Mouse (Mus musculus): ENCODE results near the gene Serpina3c. TPM values are rescaled to one million over a fixed set of nuclear protein-coding genes. Genes with fewer than 3 reads are reported as not detected.

The Serpina3c gene
- not detected for total RNA-seq (2021)
- long read RNA-seq, experiment 1, partial matches to known transcripts = 0 of 1 reads
- long read RNA-seq, experiment 1, other reads (novel, unspliced or antisense) = 0 of 1 reads
- long read RNA-seq, experiment 2 = 0 reads

DNA sequence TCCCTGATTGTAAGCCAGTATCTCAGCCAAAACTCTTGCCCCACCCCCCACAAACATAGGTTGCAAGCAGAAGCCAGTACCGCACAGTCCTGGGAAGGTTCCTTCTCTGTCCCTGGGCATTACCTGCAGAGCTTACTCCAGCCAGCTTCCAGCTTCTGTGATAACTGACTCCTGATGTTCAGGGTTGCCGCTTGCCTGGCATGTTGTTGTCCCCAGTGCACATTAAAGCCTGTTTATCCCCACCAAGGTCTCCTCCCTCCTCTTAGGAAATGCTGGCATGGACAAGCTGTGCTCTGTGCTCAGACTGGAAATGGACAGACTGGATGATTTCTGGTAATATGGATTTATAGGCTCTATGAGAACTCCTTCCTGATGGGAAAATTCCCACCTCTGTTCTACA, at the start of gene Serpina3c:
Gene Serpina3c, minus strand, starts transcription at position 215 of the 400 bp plus-strand sequence.
- no peak for DNase-seq (ENCODE audit: low spot score in 2 of 2)
- intact Hi-C loops (cut with DNase I) = no loop called here

DNA sequence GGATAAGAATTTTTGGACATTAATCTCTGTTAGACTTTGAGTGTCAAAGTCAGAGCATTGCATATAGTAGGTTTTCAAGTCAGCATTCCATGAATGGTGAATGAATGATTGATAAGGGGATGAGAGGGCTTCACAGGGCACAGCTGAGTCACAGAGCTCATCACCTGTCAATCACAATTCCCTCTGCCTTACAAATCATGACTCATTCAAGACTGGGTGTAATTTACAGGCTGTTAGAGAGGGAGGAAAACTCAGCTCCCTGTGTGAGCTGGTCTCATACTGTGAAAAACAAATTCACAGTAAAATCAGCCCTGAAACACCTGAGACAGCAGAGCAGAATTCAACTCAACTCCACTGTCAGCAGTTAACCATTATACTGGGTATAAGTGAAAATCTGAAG, 37.2 kb upstream of the Serpina3c start:
- DNase-seq (ENCODE audit: low spot score in 2 of 2) = no peak

DNA sequence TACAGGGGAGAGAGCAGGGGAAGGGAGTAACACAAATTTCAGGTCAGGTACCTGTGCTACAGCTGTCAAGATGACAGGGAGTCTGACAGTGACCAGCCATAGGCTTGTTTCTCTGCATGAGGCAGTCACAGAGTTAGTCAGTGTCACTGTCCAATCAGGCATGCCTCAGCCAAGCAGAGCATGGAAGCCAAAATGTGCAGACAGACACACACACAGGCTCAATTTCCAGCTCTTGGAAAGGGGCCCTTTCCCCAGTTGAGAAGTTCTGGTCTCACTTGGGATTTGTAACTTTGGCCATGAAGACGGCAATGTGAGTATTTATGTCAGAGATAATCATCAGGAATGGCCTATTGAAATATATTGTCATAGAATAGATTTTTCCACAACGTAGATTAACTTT, 35.6 kb upstream of the Serpina3c start:
- intact Hi-C loops (cut with DNase I) = no loop called here

More for the DNA sequence above, 37.2 kb upstream of the Serpina3c start:
- intact Hi-C loops (cut with DNase I) = no loop called here

DNA sequence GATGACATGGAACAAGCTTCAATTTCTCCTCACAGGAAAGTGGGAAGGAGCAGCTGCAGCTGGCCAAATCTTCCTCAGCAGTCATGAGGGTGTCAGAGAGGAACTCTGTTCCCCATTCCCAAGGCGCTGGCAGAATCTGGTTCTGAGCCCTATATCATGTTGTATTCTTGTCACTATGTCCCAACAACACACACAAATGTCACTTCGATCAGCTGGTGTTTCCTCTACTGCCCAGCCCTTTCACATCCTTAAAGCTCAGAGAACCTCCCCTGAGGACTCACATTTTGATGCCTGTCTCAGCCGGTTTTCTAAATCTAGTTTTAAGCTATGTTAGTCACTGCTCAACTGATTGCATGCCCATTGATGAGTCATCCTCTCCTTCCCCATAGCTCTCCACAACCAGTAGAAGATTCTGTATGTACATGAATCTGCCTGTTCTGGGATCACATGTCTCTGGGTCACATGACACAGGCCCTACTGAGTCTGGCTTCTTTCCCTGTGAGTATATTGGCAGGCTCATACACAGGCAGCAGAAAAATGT, 32.4 kb upstream of the Serpina3c start:
- peak; percentile 11 to 65 for DNase-seq (ENCODE audit: low spot score in 2 of 2)
- intact Hi-C loops (cut with DNase I) = no loop called here

More for the DNA sequence above, 35.6 kb upstream of the Serpina3c start:
- no peak for DNase-seq (ENCODE audit: low spot score in 2 of 2)

DNA sequence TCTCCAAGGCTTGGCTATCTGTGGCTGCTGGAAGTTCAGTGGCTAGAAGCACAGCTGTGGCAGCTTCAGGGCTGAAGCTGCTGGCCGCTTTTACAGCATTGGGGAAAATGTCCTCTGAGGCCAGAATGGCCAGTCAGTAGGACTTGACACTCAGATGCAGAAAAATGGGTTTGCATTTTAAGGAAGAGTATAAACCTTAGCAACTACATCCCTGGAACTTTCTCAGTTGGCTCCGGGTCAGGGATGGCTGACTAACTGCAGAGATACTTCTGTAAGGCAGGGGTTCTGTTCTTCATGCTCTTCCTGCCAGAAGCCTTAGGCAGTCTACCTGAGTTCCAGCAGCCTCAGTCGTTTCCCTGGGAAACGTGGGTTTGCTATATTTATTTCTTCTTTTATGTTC, 31.4 kb upstream of the Serpina3c start:
- intact Hi-C loops (cut with DNase I) = no loop called here
- no peak for DNase-seq (ENCODE audit: low spot score in 2 of 2)

DNA sequence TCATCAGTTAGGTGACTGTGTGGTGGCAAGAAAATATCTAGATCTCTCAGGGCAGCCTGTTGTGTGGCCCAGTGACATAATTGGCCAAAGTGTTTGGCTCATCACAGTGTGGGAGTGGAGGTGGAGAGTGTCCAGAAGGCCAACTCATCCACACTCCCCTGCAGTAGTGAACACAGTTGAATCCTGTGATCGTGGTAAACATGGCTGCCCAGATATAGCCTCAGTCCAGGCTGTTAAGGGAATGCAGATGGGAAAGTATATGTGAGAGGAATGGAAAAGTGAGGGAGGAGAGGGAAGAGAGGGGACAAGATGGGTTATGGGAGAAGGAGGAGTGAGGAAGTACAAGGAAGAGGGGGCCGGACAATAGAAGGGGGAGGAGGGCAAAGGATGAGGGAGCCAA, 25.3 kb upstream of the Serpina3c start:
- no peak for DNase-seq (ENCODE audit: low spot score in 2 of 2)
- intact Hi-C loops (cut with DNase I) = no loop called here

DNA sequence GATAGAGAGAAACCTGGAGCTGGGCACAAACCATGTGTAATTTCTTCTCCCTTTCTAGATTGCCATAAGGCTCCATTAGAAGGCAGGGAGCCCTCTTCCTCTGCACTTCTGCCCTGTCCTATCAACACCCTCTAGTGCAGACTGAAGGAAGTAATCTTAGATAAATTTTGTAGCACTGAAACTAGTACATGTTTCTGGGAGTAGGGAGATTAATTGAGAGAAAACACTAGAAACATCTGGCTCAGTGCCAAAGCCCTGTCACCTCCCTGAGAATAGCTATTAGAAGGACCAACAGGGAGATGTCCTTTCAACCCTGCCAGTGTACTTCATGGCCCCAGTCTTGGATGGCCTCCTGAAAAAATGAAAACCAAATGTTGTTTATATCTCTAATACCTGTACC, 24.9 kb upstream of the Serpina3c start:
- intact Hi-C loops (cut with DNase I) = no loop called here
- DNase-seq (ENCODE audit: low spot score in 2 of 2) = no peak

DNA sequence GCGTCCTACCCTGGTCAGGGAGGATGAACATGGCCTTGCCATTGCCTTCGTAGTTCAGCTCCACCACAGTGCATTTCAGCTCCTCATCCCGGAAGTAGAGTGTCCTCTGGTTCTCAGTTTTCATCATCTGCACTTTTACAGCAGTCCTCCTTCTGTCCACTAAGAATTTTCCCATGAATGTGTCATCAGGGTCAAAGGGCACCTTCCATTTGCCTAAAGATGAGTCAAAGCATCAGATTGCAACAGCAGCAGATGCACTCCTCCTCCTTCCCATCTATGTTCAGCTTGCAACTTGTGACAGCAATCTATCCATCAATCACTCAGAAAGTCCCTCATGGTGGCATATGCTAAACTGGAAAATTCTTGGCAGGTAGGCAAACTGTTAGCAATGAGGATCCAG, 22.0 kb upstream of the Serpina3c start:
- DNase-seq (ENCODE audit: low spot score in 2 of 2) = no peak
- intact Hi-C loops (cut with DNase I) = no loop called here

DNA sequence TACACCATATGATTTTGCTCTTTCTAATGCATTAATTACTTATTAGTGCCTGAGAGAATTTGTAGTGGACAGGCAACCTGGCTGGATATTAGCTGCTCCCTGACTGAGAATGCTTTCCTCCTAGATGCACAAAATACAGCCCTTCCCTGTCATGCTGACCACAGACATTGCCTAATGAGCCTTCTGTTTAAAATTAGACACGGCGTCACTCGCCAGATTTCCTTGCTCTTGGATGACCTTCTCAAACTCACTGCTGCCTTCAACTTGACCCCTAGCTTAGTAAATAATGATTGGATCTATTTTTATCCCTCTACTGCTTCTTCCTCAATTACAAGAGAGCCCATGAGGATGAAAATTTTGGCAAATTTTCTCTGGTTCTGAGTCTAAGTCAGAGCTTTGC, 21.1 kb upstream of the Serpina3c start:
- DNase-seq (ENCODE audit: low spot score in 2 of 2) = no peak
- intact Hi-C loops (cut with DNase I) = no loop called here

DNA sequence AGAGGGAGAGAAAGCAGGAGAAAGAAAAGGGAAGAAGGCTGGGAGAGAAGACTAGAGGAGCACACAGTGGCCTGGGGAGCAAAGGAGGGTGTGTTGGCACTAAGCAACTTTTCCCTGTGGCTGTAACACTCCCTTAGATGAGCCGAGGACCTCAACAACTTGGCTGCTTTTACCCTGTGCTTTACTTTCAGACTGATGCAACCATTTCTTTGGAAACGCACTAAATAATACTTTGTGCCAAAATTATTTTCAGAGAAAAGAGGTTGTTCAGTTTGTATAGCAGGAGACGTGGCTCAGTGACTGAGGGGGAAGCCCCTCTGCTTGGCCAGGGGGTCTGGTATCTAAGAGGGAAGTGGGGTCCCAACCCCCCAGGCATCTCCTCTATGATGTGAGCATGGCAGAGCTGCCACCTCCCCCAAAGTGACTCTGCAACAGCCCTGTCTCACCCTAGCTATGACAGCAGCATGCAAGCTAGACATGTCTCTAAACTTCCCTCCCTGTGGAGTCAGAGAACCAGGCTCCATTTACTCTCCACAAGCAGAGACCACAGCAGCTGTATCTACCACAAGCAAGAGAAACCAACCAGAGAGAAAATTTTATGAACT, 527 bp downstream of the Serpina3c start:
- no peak for DNase-seq (ENCODE audit: low spot score in 2 of 2)
- intact Hi-C loops (cut with DNase I) = no loop called here

DNA sequence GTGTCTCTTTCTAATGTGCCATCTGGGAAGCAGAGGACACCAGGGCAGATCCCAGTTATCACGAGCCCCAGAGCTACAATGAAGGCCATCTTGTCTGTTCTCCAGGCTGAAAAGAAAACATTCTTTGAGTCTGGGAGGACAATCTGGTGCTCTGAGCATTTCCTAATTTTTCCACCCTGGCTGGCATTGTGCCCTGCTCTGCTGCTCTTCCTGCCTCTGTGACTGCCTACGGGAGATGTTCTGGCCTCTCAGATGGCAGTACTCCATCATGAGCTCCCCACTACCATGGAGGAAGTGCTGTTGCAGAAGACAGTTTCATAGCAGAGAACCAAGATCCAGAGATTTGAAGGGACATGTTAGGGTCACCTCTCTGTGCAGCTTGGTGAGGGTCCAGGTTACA, 1.7 kb downstream of the Serpina3c start:
- DNase-seq (ENCODE audit: low spot score in 2 of 2) = no peak
- intact Hi-C loops (cut with DNase I) = no loop called here

DNA sequence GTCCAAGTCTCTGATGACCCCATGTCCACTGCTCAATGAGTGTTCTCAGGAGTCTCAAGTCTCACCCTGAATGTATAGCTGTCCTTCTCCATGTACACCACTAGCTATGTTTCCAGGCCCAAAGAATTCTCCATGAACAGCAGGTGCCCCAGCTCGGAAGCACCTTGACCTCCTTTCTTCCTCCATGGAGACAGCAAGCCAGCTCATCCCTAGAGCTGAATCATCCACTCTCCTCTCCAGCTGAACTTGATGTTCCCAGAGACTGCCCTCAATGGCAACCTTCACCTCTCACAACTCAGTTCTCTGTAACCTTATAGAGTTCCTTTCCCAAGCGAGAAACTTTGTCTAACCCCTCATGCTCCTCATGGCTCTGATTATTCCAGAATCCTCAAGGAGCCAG, 8.1 kb downstream of the Serpina3c start:
- intact Hi-C loops (cut with DNase I) = no loop called here
- DNase-seq (ENCODE audit: low spot score in 2 of 2) = no peak

DNA sequence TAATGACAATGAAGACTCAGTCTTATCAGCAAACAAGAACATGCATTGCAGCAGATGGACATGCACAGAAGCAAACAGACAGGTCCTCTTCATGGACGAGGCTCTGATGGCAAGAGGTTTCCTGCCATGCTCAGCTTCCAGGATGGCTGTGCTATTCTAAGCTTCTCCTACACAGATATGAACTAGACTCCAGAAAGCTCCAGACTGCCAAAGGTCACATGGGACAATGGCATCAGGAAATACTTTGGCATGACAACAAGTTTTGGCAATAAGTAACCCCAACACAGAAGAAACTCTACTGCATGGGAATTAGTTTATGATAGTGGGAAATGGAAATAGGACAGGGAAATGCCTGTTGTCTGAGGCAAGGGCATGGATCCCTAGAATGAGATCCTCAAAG, 10.4 kb downstream of the Serpina3c start:
- DNase-seq (ENCODE audit: low spot score in 2 of 2) = no peak
- intact Hi-C loops (cut with DNase I) = no loop called here

DNA sequence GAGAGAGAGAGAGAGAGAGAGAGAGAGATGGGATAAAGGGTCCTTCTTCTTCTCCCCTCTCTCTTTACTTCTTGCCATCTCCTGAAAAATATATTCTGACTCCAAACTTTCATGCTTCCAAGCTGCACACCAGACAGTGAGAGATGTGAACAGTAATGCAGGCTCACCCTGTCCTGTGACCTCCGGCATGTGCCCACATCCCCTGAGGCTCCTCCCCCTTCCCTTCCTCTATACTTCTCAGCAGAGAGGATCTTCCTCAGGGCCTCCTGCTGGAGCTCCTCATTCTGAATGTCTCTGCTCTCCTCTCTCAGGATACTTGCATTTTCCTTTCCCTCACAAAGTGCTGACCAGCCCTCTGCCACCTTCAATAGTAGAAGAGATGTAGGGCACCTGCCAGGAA, 11.2 kb downstream of the Serpina3c start:
- intact Hi-C loops (cut with DNase I) = no loop called here
- DNase-seq (ENCODE audit: low spot score in 2 of 2) = no peak

DNA sequence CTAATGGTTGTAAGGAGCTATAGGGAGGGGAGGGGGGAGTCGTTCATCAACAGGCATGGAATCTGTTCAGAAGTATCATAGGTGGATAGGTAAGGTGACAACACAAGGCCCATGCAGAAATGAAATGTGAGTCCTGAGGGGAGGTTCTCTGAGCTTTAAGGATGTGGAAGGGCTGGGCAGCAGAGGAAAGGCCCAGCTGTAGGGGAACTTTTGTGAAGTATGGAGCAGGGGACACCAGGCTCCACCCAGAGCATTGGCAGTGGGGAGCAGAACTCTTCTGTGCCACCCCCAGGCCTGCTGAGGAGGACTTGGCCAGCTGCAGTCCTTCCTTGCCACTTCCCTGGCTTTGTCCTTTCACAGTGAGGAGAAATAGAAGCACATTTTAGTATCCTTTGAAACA, 12.2 kb downstream of the Serpina3c start:
- no peak for DNase-seq (ENCODE audit: low spot score in 2 of 2)
- intact Hi-C loops (cut with DNase I) = no loop called here

DNA sequence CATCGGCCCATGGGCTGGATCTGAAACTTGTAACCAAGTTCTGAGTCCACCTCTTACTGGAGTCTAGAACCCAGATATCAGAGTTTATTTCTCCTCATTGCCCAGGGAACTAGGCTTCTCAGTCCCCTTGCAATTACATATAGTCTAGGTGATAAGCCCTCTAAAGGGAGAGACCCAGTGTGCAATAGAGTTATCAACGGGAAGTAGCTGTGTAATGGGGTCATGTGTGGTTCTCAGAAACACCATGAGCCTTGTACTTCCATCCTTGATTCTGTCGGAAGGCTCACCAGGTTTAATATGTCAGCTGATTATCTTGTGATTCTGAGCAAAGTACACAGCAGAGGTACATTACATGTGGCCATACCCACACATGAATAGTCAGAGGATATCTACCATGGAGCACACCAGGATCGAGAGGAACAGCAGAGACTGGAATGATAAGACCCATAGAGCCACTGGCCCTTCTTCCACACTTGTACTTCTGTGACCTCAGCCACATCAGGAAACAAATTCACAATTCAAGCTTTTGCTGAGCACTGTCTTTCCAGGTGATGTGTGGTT, 13.0 kb downstream of the Serpina3c start:
- DNase-seq (ENCODE audit: low spot score in 2 of 2) = no peak
- intact Hi-C loops (cut with DNase I) = no loop called here

DNA sequence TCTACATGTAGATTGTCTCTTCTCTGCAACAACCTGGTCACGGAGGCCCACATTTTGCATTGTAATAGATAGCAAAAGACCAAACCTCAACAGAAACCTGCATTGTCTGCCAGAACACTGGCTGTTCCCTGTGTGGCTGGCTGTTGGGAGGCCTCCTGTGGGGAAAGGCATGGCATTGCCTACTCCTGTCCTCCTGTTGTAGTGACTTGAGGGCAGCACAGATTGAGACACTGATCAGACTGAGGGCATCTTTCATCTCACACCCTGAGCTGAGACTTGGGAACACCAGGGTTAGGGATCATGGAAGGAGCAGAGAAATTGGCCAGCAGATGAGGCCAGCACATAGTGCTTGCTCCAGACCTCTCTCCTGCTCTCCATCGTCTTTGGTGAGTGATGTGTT, 15.5 kb downstream of the Serpina3c start:
- intact Hi-C loops (cut with DNase I) = no loop called here
- DNase-seq (ENCODE audit: low spot score in 2 of 2) = no peak

DNA sequence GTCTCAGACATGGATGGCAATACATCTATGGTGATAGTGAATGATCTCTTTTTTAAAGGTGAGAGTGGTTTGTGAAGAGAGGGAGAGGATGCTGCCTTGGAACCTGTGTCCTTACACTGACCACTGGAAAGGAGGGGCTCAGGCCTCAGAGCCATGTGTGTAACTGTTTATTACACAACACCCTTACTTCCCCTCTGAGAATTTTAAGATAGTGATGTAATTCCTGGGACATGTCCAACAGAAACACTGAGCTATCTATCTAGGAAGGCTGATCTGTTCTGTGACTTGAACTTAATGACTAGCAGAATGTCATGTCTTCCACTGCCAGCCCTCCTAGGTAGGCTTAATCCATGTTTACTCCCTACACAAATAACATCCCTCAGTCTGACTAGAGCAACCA, 22.6 kb downstream of the Serpina3c start:
- intact Hi-C loops (cut with DNase I) = no loop called here
- DNase-seq (ENCODE audit: low spot score in 2 of 2) = no peak

DNA sequence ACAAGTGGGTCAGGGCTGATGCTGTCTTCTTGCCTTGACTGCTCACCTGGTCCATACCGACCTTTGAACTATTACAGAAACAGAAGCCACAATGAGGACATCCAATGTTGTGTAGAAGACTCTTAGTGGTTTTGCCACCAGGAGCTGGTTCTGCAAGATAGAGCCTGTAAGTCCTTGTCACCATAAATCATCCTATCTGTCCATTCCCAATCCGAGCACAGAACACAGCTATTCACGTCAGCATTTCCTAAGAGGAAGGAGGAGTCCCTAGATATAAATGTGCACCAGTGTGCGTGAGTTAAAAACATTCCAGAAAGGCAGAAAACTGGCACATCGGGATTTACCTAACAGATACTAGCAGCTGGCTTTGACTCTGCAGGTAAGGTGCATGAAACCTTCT, 26.0 kb downstream of the Serpina3c start, which contains the start of gene Serpina3b:
Gene Serpina3b, plus strand, starts transcription at position 301 of the 400 bp plus-strand sequence.
- intact Hi-C loops (cut with DNase I) = no loop called here
- DNase-seq (ENCODE audit: low spot score in 2 of 2) = no peak

DNA sequence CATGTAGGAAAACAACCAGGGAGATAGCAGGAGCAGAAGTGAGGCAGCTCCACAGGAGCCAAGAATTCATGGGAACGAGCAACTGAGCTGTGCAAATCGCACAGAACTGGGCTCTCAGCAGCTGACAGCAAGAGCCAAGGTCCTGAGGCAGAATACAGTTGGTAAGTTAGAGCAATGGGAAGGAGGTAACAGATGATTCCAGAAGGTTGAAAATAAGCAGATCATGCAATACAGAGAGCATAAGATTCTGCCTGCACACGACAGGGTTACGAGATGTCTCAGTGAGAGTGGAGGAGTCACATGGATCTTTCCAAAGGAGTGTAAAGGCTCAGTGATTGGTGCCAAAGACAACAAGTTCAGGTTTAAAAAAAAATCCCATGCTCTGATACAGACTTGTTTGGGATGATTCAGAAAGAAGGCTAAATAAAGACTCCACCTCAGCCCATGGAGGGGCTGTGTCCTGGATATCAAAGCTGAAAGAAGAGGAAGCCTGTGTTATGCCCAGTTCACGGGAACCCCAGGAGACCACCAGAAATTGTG, 28.6 kb downstream of the Serpina3c start:
- intact Hi-C loops (cut with DNase I) = no loop called here
- no peak for DNase-seq (ENCODE audit: low spot score in 2 of 2)

DNA sequence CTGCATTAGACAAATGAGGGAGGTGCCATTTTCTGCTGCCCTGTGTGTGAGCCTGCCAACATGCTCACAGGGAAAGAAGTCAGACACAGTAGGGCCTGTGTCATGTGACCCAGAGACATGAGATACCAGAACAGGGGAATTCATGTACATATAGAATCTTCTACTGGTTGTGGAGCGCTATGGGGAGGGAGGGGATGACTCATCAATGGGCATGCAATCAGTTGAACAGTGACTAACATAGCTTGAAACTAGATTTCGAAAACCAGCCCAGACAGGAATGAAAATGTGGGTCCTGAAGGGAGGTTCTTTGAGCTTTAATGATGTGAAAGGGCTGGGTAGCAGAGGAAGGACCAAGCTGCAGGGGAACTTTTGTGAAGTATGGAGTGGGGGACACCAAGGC, 29.7 kb downstream of the Serpina3c start:
- intact Hi-C loops (cut with DNase I) = no loop called here
- no peak for DNase-seq (ENCODE audit: low spot score in 2 of 2)

All from left cerebral cortex, postnatal 14 days (tissue).